ENCODE assay signal across 25 mouse cellular contexts in genomic region chr3:39357012-39357411, GRCm38 (mm10).
"Had no signal": no experiment of that assay in that cellular context is flagged by ENCODE, and none has a peak within 500 bp of the region (broad histone marks: within the 10 kb centered on the region; RNA-seq: fewer than 3 reads in every experiment).

No protein-coding gene starts in this region.

- H3K27ac ChIP-seq: gastrocnemius, adult 2 months; hindbrain, embryonic 10.5 days; hindbrain, embryonic 12.5 days; hindbrain, embryonic 14.5 days; intestine, embryonic 15.5 days; layer of hippocampus, adult 2 months; left cerebral cortex, adult 2 months; limb, embryonic 10.5 days; limb, embryonic 12.5 days; liver, embryonic 13.5 days had no signal

- H3K4me1 ChIP-seq: hindbrain, embryonic 10.5 days; hindbrain, embryonic 12.5 days; intestine, embryonic 15.5 days; liver, embryonic 13.5 days had no signal

- H3K4me2 ChIP-seq: hindbrain, embryonic 12.5 days; hindbrain, embryonic 14.5 days; intestine, embryonic 15.5 days; limb, embryonic 12.5 days; liver, embryonic 11.5 days; liver, embryonic 13.5 days had no signal

- H3K4me3 ChIP-seq: gastrocnemius, adult 2 months; hindbrain, embryonic 10.5 days; hindbrain, embryonic 12.5 days; intestine, embryonic 15.5 days; layer of hippocampus, adult 2 months; left cerebral cortex, adult 2 months; limb, embryonic 10.5 days; limb, embryonic 12.5 days; liver, embryonic 13.5 days had no signal

- H3K36me3 ChIP-seq: hindbrain, embryonic 10.5 days; hindbrain, embryonic 12.5 days; intestine, embryonic 15.5 days; limb, embryonic 10.5 days; limb, embryonic 12.5 days; liver, embryonic 13.5 days had no signal

- H3K27me3 ChIP-seq: hindbrain, embryonic 12.5 days; intestine, embryonic 15.5 days; limb, embryonic 12.5 days; liver, embryonic 13.5 days had no signal

- ATAC-seq: hindbrain, embryonic 16.5 days; inflammation-experienced regulatory T-cells, adult 6 months; intestine, embryonic 15.5 days; intestine, postnatal 0 days had no signal

- H3K9ac ChIP-seq: hindbrain, embryonic 12.5 days; hindbrain, embryonic 14.5 days; intestine, embryonic 15.5 days; limb, embryonic 12.5 days; liver, embryonic 13.5 days had no signal

- H3K9me3 ChIP-seq: hindbrain, embryonic 10.5 days; hindbrain, embryonic 12.5 days; intestine, embryonic 15.5 days; limb, embryonic 10.5 days; liver, embryonic 13.5 days had no signal

- DNase-seq: gastrocnemius, adult 2 months; gastrocnemius, postnatal 10 days; gastrocnemius, postnatal 25 days; heart, adult 18-20 months; heart, postnatal 10 days; heart, postnatal 4 days; kidney, adult 18-20 months; kidney, adult 8-10 months; kidney, postnatal 10 days; kidney, postnatal 25 days; kidney, postnatal 4 days; liver; liver, embryonic 13.5 days had no signal
